Mouse (Mus musculus) layer of hippocampus, adult 9-11 months (tissue): Measurements from ENCODE around the gene Khdrbs1.
"Not testable (repeated sequence)": the region's sequence is repeated elsewhere in the genome, so short reads cannot be mapped to it uniquely, and the experiment has no call there.

Source experiments
- DNase-seq: peaks from one replicate; pipeline ENCODE4 v3.0.0; 2022

Gene Khdrbs1

GRCm38 (mm10) chr4:129742232-129743009, at the start of gene Khdrbs1:
TSS of gene Khdrbs1 (minus strand) at chr4:129742303.
- DNase-seq: peak; percentile 96

- peak; percentile 64 for DNase-seq
Measured at GRCm38 (mm10) chr4:129791399-129791798, 49.3 kb upstream of the Khdrbs1 start.

GRCm38 (mm10) chr4:129790475-129790874, 48.4 kb upstream of the Khdrbs1 start:
- DNase-seq: no peak

GRCm38 (mm10) chr4:129789635-129790034, 47.5 kb upstream of the Khdrbs1 start:
- no peak for DNase-seq

- peak; percentile 45 for DNase-seq
Measured at GRCm38 (mm10) chr4:129788693-129789092, 46.6 kb upstream of the Khdrbs1 start.

GRCm38 (mm10) chr4:129785178-129785577, 43.1 kb upstream of the Khdrbs1 start:
- DNase-seq: peak; percentile 78

- no peak for DNase-seq
Measured at GRCm38 (mm10) chr4:129783506-129783905, 41.4 kb upstream of the Khdrbs1 start.

- DNase-seq: no peak
Measured at GRCm38 (mm10) chr4:129782857-129783331, 40.8 kb upstream of the Khdrbs1 start.

GRCm38 (mm10) chr4:129781881-129782675, 40.0 kb upstream of the Khdrbs1 start:
- DNase-seq: peak; percentile 75

- no peak for DNase-seq
Measured at GRCm38 (mm10) chr4:129771672-129772521, 29.8 kb upstream of the Khdrbs1 start.

GRCm38 (mm10) chr4:129771314-129771671, 29.2 kb upstream of the Khdrbs1 start:
- no peak for DNase-seq

- DNase-seq: no peak
Measured at GRCm38 (mm10) chr4:129770600-129770999, 28.5 kb upstream of the Khdrbs1 start.

GRCm38 (mm10) chr4:129768742-129769141, 26.6 kb upstream of the Khdrbs1 start:
- not testable (repeated sequence) for DNase-seq

GRCm38 (mm10) chr4:129767782-129768181, 25.7 kb upstream of the Khdrbs1 start:
- DNase-seq: no peak

- DNase-seq: no peak
Measured at GRCm38 (mm10) chr4:129765351-129765750, 23.2 kb upstream of the Khdrbs1 start.

- DNase-seq: not testable (repeated sequence)
Measured at GRCm38 (mm10) chr4:129762496-129762895, 20.4 kb upstream of the Khdrbs1 start.

GRCm38 (mm10) chr4:129761606-129762005, 19.5 kb upstream of the Khdrbs1 start:
- no peak for DNase-seq

GRCm38 (mm10) chr4:129755455-129755854, 13.4 kb upstream of the Khdrbs1 start:
- no peak for DNase-seq

- DNase-seq: peak; percentile 21
Measured at GRCm38 (mm10) chr4:129754742-129755141, 12.6 kb upstream of the Khdrbs1 start.

GRCm38 (mm10) chr4:129750430-129750829, 8.3 kb upstream of the Khdrbs1 start:
- no peak for DNase-seq

- DNase-seq: no peak
Measured at GRCm38 (mm10) chr4:129746591-129746990, 4.5 kb upstream of the Khdrbs1 start.

- no peak for DNase-seq
Measured at GRCm38 (mm10) chr4:129746106-129746505, 4.0 kb upstream of the Khdrbs1 start.

GRCm38 (mm10) chr4:129743494-129743893, 1.4 kb upstream of the Khdrbs1 start:
- no peak for DNase-seq
